Mouse (Mus musculus) CH12.LX (cell line): ENCODE results near the gene Rbm47.

ENCODE experiments used
- CTCF ChIP-seq, 2 experiments: IDR thresholded peaks in 1 of 2; conservative IDR thresholded peaks in 1 of 2; 2 replicates each; pipeline ENCODE4 v1.5.1; 2011 to 2012; ENCODE audit warnings: low read depth in 2 of 2, low read length in 2 of 2, improper control_type of control experiment in 1 of 2, inconsistent platforms in 1 of 2, mild to moderate bottlenecking in 1 of 2, moderate library complexity in 1 of 2
- E2F4 ChIP-seq: IDR thresholded peaks from 2 replicates; pipeline ENCODE4 v1.6.1; 2011; ENCODE audit warnings: low read depth, low read length, improper control_type of control experiment; ENCODE audit not compliant: insufficient replicate concordance
- EP300 ChIP-seq: IDR thresholded peaks from 2 replicates; pipeline ENCODE4 v1.6.1; 2011; ENCODE audit warnings: low read length, improper control_type of control experiment
- MAFK ChIP-seq: IDR thresholded peaks from 2 replicates; pipeline ENCODE4 v1.6.1; 2011; ENCODE audit warnings: low read length, improper control_type of control experiment; ENCODE audit not compliant: insufficient replicate concordance
- MEF2A ChIP-seq: IDR thresholded peaks from 2 replicates; pipeline ENCODE4 v1.6.1; 2014; ENCODE audit warnings: low read depth, mild to moderate bottlenecking, inconsistent platforms, low read length, improper control_type of control experiment, borderline replicate concordance
- PAX5 ChIP-seq: IDR thresholded peaks from 2 replicates; pipeline ENCODE4 v1.6.1; 2012; ENCODE audit warnings: low read length, inconsistent platforms, mixed read lengths
- USF2 ChIP-seq: conservative IDR thresholded peaks from 2 replicates; pipeline ENCODE4 v1.6.1; 2011; ENCODE audit warnings: low read depth, low read length, improper control_type of control experiment
- ZC3H11A ChIP-seq: IDR thresholded peaks from 2 replicates; pipeline ENCODE4 v1.6.1; 2012; ENCODE audit warnings: low read depth, mild to moderate bottlenecking, inconsistent platforms, low read length, improper control_type of control experiment
- ZKSCAN1 ChIP-seq: IDR thresholded peaks from 2 replicates; pipeline ENCODE4 v1.6.1; 2012; ENCODE audit warnings: low read depth, inconsistent platforms, low read length, improper control_type of control experiment, borderline replicate concordance

- TF ChIP-seq CTCF (conservative IDR thresholded peaks at IDR 0.05 in 1 of 2, IDR thresholded peaks at IDR 0.05 in 1 of 2; ENCODE audit: low read depth in 2 of 2, low read length in 2 of 2) (no peak), ZKSCAN1 (no peak), MEF2A (no peak), USF2 (no peak), ZC3H11A (no peak), MAFK (no peak), E2F4 (no peak), PAX5 (no peak), EP300 (no peak)
Observed at GRCm38 (mm10) chr5:66046356-66046755, 126.6 kb downstream of the Rbm47 start.
